Mouse (Mus musculus) neural tube, embryonic 12.5 days (tissue): ENCODE data around the gene Cald1. TPM values are rescaled to one million over a fixed set of nuclear protein-coding genes. Genes with fewer than 3 reads are reported as not detected.

ENCODE experiments used
- ATAC-seq: fragments of 200-750 bp; cut with Nextera tagmentation; 2 replicates; pipeline ENCODE4 v1.8.0; 2017; ENCODE audit warnings: low read depth, mild to moderate bottlenecking, moderate TSS enrichment, moderate library complexity; ENCODE audit not compliant: low FRiP score
- H3K27ac ChIP-seq: fragments of 300-500 bp; sonication (generic); 2 replicates; pipeline ENCODE4 v1.5.1; 2016
- H3K27me3 ChIP-seq: fragments of 300-500 bp; sonication (generic); replicated peaks from 2 replicates; pipeline ENCODE4 v1.6.1; 2016; ENCODE audit warnings: mild to moderate bottlenecking
- H3K36me3 ChIP-seq: fragments of 300-500 bp; sonication (generic); 2 replicates; pipeline ENCODE4 v1.6.1; 2016; ENCODE audit warnings: mild to moderate bottlenecking
- H3K4me1 ChIP-seq: fragments of 300-500 bp; sonication (generic); 2 replicates; pipeline ENCODE4 v1.6.1; 2016
- H3K4me2 ChIP-seq: fragments of 300-500 bp; sonication (generic); replicated peaks from 2 replicates; pipeline ENCODE4 v1.6.1; 2016; ENCODE audit warnings: mild to moderate bottlenecking
- H3K4me3 ChIP-seq: fragments of 300-500 bp; sonication (generic); 2 replicates; pipeline ENCODE4 v1.5.1; 2016
- H3K9ac ChIP-seq: fragments of 300-500 bp; sonication (generic); 2 replicates; pipeline ENCODE4 v1.6.1; 2016; ENCODE audit warnings: mild to moderate bottlenecking
- H3K9me3 ChIP-seq: fragments of 300-500 bp; sonication (generic); 2 replicates; pipeline ENCODE4 v1.6.1; 2016; ENCODE audit warnings: mild to moderate bottlenecking
- WGBS: fragments of 180-500 bp; shearing (Covaris S2); methylation state at CpG from one replicate; pipeline ENCODE4 v1.1.7; 2016; 5-methylcytosine and 5-hydroxymethylcytosine counted together
- polyA plus RNA-seq: library from polyadenylated mRNA; unstranded; fragments of >200 nt; fragmentation: Nextera tagmentation; extraction: Ambion mirVana; gene quantifications from 2 replicates; pipeline ENCODE4 v1.2.1, GENCODE M21; 2016

Gene Cald1
- polyA plus RNA-seq, 1 experiment from 2014 or later: 90.0 TPM

GRCm38 (mm10) chr6:34648017-34648787 lies 49.9 kb downstream of the Cald1 start:
- no peak overlapping the region for H3K4me3 ChIP-seq
- 70% methylated on average over 5 of the region's 5 CpGs for WGBS
- no peak for ATAC-seq
- H3K36me3 ChIP-seq: no peaks in the 10 kb centered on the region
- H3K4me2 ChIP-seq: no peak overlapping the region
- no peak overlapping the region for H3K27ac ChIP-seq
- no peaks in the 10 kb centered on the region for H3K27me3 ChIP-seq
- H3K9me3 ChIP-seq: no peaks in the 10 kb centered on the region
- no peak overlapping the region for H3K9ac ChIP-seq
- peaks cover 2% of the 10 kb centered on the region; the same call in 1 of the 2 replicates for H3K4me1 ChIP-seq

GRCm38 (mm10) chr6:34651298-34651697 lies 53.0 kb downstream of the Cald1 start:
- peaks cover 2% of the 10 kb centered on the region; the same call in 1 of the 2 replicates for H3K4me1 ChIP-seq
- H3K4me2 ChIP-seq: no peak overlapping the region
- H3K27me3 ChIP-seq: no peaks in the 10 kb centered on the region
- no peak for ATAC-seq
- no peak overlapping the region for H3K27ac ChIP-seq
- H3K36me3 ChIP-seq: no peaks in the 10 kb centered on the region
- WGBS: 57% methylated on average over 7 of the region's 7 CpGs
- no peak overlapping the region for H3K4me3 ChIP-seq
- H3K9ac ChIP-seq: no peak overlapping the region
- H3K9me3 ChIP-seq: no peaks in the 10 kb centered on the region

- Histone ChIP-seq H3K4me1 (no peaks in the 10 kb centered on the region), H3K36me3 (no peaks in the 10 kb centered on the region), H3K9me3 (no peaks in the 10 kb centered on the region), H3K4me3 (no peak overlapping the region), H3K9ac (no peak overlapping the region), H3K27me3 (no peaks in the 10 kb centered on the region), H3K4me2 (no peak overlapping the region), H3K27ac (no peak overlapping the region)
- no peak for ATAC-seq
- WGBS: 81% methylated on average over 3 of the region's 3 CpGs
Observed at GRCm38 (mm10) chr6:34655719-34656118, 57.4 kb downstream of the Cald1 start.

GRCm38 (mm10) chr6:34658791-34659190 lies 60.5 kb downstream of the Cald1 start:
- Histone ChIP-seq H3K9me3 (no peaks in the 10 kb centered on the region), H3K27me3 (no peaks in the 10 kb centered on the region), H3K36me3 (no peaks in the 10 kb centered on the region), H3K4me2 (no peak overlapping the region), H3K27ac (no peak overlapping the region), H3K4me3 (no peak overlapping the region), H3K4me1 (no peaks in the 10 kb centered on the region), H3K9ac (no peak overlapping the region)
- 84% methylated on average over 5 of the region's 5 CpGs for WGBS
- ATAC-seq: no peak

- Histone ChIP-seq H3K27ac (no peak overlapping the region), H3K9ac (no peak overlapping the region), H3K4me1 (no peaks in the 10 kb centered on the region), H3K27me3 (no peaks in the 10 kb centered on the region), H3K4me2 (no peak overlapping the region; the same call in 1 of the 2 replicates), H3K9me3 (no peaks in the 10 kb centered on the region), H3K36me3 (no peaks in the 10 kb centered on the region), H3K4me3 (no peak overlapping the region)
- 45% methylated on average over 8 of the region's 8 CpGs for WGBS
- ATAC-seq: no peak
Observed at GRCm38 (mm10) chr6:34660724-34661123, 62.4 kb downstream of the Cald1 start.

GRCm38 (mm10) chr6:34662626-34663025 lies 64.3 kb downstream of the Cald1 start:
- Histone ChIP-seq H3K27me3 (no peaks in the 10 kb centered on the region), H3K4me3 (no peak overlapping the region), H3K4me2 (no peak overlapping the region), H3K36me3 (no peaks in the 10 kb centered on the region), H3K4me1 (no peaks in the 10 kb centered on the region), H3K9ac (no peak overlapping the region), H3K9me3 (no peaks in the 10 kb centered on the region), H3K27ac (no peak overlapping the region)
- WGBS: 80% methylated on average over 6 of the region's 6 CpGs
- ATAC-seq: no peak

GRCm38 (mm10) chr6:34664291-34664690 lies 66.0 kb downstream of the Cald1 start:
- Histone ChIP-seq H3K9me3 (no peaks in the 10 kb centered on the region), H3K27me3 (no peaks in the 10 kb centered on the region), H3K27ac (no peak overlapping the region), H3K4me2 (no peak overlapping the region), H3K9ac (no peak overlapping the region), H3K4me1 (no peaks in the 10 kb centered on the region), H3K36me3 (no peaks in the 10 kb centered on the region), H3K4me3 (no peak overlapping the region)
- ATAC-seq: no peak
- 84% methylated on average over 4 of the region's 4 CpGs for WGBS

- no peak for ATAC-seq
- no peaks in the 10 kb centered on the region for H3K27me3 ChIP-seq
- no peak overlapping the region for H3K9ac ChIP-seq
- H3K27ac ChIP-seq: no peak overlapping the region
- H3K4me1 ChIP-seq: no peaks in the 10 kb centered on the region
- H3K4me2 ChIP-seq: no peak overlapping the region
- 69% methylated on average over 5 of the region's 5 CpGs for WGBS
- H3K36me3 ChIP-seq: no peaks in the 10 kb centered on the region
- H3K4me3 ChIP-seq: no peak overlapping the region
- H3K9me3 ChIP-seq: no peaks in the 10 kb centered on the region
Observed at GRCm38 (mm10) chr6:34664749-34665148, 66.4 kb downstream of the Cald1 start.

- Histone ChIP-seq H3K4me2 (no peak overlapping the region), H3K4me3 (no peak overlapping the region), H3K4me1 (no peaks in the 10 kb centered on the region), H3K9me3 (no peaks in the 10 kb centered on the region), H3K27ac (no peak overlapping the region), H3K27me3 (no peaks in the 10 kb centered on the region), H3K9ac (no peak overlapping the region), H3K36me3 (no peaks in the 10 kb centered on the region)
- 84% methylated on average over 5 of the region's 5 CpGs for WGBS
- ATAC-seq: no peak
Observed at GRCm38 (mm10) chr6:34668739-34669254, 70.5 kb downstream of the Cald1 start.

GRCm38 (mm10) chr6:34671355-34671754 lies 73.1 kb downstream of the Cald1 start:
- Histone ChIP-seq H3K4me2 (no peak overlapping the region), H3K9me3 (no peaks in the 10 kb centered on the region), H3K4me1 (no peaks in the 10 kb centered on the region), H3K4me3 (no peak overlapping the region), H3K36me3 (no peaks in the 10 kb centered on the region), H3K27me3 (no peaks in the 10 kb centered on the region), H3K9ac (no peak overlapping the region), H3K27ac (no peak overlapping the region)
- 94% methylated on average over 1 of the region's 1 CpGs for WGBS
- no peak for ATAC-seq

GRCm38 (mm10) chr6:34674416-34674815 lies 76.1 kb downstream of the Cald1 start:
- no peak for ATAC-seq
- H3K4me3 ChIP-seq: no peak overlapping the region
- H3K9me3 ChIP-seq: no peaks in the 10 kb centered on the region
- 90% methylated on average over 7 of the region's 7 CpGs for WGBS
- H3K27me3 ChIP-seq: no peaks in the 10 kb centered on the region
- no peak overlapping the region for H3K9ac ChIP-seq
- no peak overlapping the region for H3K4me2 ChIP-seq
- no peaks in the 10 kb centered on the region for H3K36me3 ChIP-seq
- no peak overlapping the region for H3K27ac ChIP-seq
- H3K4me1 ChIP-seq: no peaks in the 10 kb centered on the region

GRCm38 (mm10) chr6:34674897-34675296 lies 76.6 kb downstream of the Cald1 start:
- no peak overlapping the region for H3K4me2 ChIP-seq
- no peak overlapping the region for H3K4me3 ChIP-seq
- no peaks in the 10 kb centered on the region for H3K4me1 ChIP-seq
- ATAC-seq: no peak
- WGBS: 79% methylated on average over 10 of the region's 10 CpGs
- H3K9me3 ChIP-seq: no peaks in the 10 kb centered on the region
- H3K27ac ChIP-seq: no peak overlapping the region
- H3K9ac ChIP-seq: no peak overlapping the region
- no peaks in the 10 kb centered on the region for H3K36me3 ChIP-seq
- no peaks in the 10 kb centered on the region for H3K27me3 ChIP-seq

GRCm38 (mm10) chr6:34682126-34682525 lies 83.8 kb downstream of the Cald1 start:
- Histone ChIP-seq H3K4me3 (no peak overlapping the region), H3K9ac (no peak overlapping the region), H3K27me3 (no peaks in the 10 kb centered on the region), H3K4me2 (no peak overlapping the region), H3K4me1 (no peaks in the 10 kb centered on the region), H3K27ac (no peak overlapping the region), H3K9me3 (no peaks in the 10 kb centered on the region), H3K36me3 (no peaks in the 10 kb centered on the region)
- 73% methylated on average over 8 of the region's 8 CpGs for WGBS
- ATAC-seq: no peak
